Mouse (Mus musculus) lung, embryonic 16.5 days (tissue): ENCODE data around the gene Gm17334. TPM values are rescaled to one million over a fixed set of nuclear protein-coding genes. Genes with fewer than 3 reads are reported as not detected.

Experiments used
- ATAC-seq: fragments of 200-750 bp; cut with Nextera tagmentation; 2 replicates; pipeline ENCODE4 v1.8.0; 2017; ENCODE audit warnings: low read depth, mild to moderate bottlenecking, moderate library complexity
- H3K27ac ChIP-seq: fragments of 300-500 bp; sonication (generic); 2 replicates; pipeline ENCODE4 v1.5.1; 2014; ENCODE audit warnings: mild to moderate bottlenecking, control low read depth, low read length
- H3K27me3 ChIP-seq: fragments of 300-500 bp; sonication (generic); 2 replicates; pipeline ENCODE4 v1.6.1; 2014; ENCODE audit warnings: low read depth, low read length, mixed read lengths; ENCODE audit not compliant: control insufficient read depth, insufficient read depth
- H3K36me3 ChIP-seq: fragments of 300-500 bp; sonication (generic); 2 replicates; pipeline ENCODE4 v1.6.1; 2014; ENCODE audit warnings: low read length; ENCODE audit not compliant: control insufficient read depth, insufficient read depth
- H3K4me1 ChIP-seq: fragments of 300-500 bp; sonication (generic); replicated peaks from 2 replicates; pipeline ENCODE4 v1.6.1; 2014; ENCODE audit warnings: low read length, mixed read lengths; ENCODE audit not compliant: control insufficient read depth, insufficient read depth
- H3K4me2 ChIP-seq: fragments of 300-500 bp; sonication (generic); 2 replicates; pipeline ENCODE4 v1.6.1; 2014; ENCODE audit warnings: low read depth, low read length, control low read depth
- H3K4me3 ChIP-seq: fragments of 300-500 bp; sonication (generic); 2 replicates; pipeline ENCODE4 v1.5.1; 2014; ENCODE audit warnings: mild to moderate bottlenecking, low read length, control low read depth
- H3K9ac ChIP-seq: fragments of 300-500 bp; sonication (generic); 2 replicates; pipeline ENCODE4 v1.6.1; 2014; ENCODE audit warnings: low read length, control low read depth
- H3K9me3 ChIP-seq: fragments of 300-500 bp; sonication (generic); 2 replicates; pipeline ENCODE4 v1.6.1; 2016; ENCODE audit warnings: low read length; ENCODE audit not compliant: control insufficient read depth
- WGBS: fragments of 180-500 bp; shearing (Covaris S2); extraction: QIAGEN DNeasy Blood & Tissue Kit; methylation state at CpG from one replicate; pipeline ENCODE4 v1.1.7; 2014; 5-methylcytosine and 5-hydroxymethylcytosine counted together
- polyA plus RNA-seq: library from polyadenylated mRNA; unstranded; fragments of >200 nt; fragmentation: Nextera tagmentation; extraction: Ambion mirVana; gene quantifications from 2 replicates; pipeline ENCODE4 v1.2.1, GENCODE M21; 2015

The Gm17334 gene
- polyA plus RNA-seq, 1 experiment from 2014 or later, result 0.39 TPM

- H3K9ac ChIP-seq, result no peak overlapping the region
- no peak overlapping the region for H3K27ac ChIP-seq
- ATAC-seq, result no peak
- H3K27me3 ChIP-seq, result no peaks in the 10 kb centered on the region
- no peak overlapping the region for H3K4me3 ChIP-seq
- H3K4me2 ChIP-seq, result no peak overlapping the region
- WGBS, result 55% methylated on average over 4 of the region's 4 CpGs
- H3K36me3 ChIP-seq, result no peaks in the 10 kb centered on the region
- peaks cover 31% of the 10 kb centered on the region for H3K4me1 ChIP-seq
- H3K9me3 ChIP-seq, result no peaks in the 10 kb centered on the region
Observed at GRCm38 (mm10) chr11:53800036-53800435, 27.0 kb upstream of the Gm17334 start.

- H3K27me3 ChIP-seq, result no peaks in the 10 kb centered on the region
- H3K36me3 ChIP-seq, result no peaks in the 10 kb centered on the region
- ATAC-seq, result no peak
- H3K27ac ChIP-seq, result no peak overlapping the region
- 81% methylated on average over 10 of the region's 10 CpGs for WGBS
- no peaks in the 10 kb centered on the region for H3K9me3 ChIP-seq
- H3K9ac ChIP-seq, result no peak overlapping the region
- H3K4me3 ChIP-seq, result no peak overlapping the region
- H3K4me1 ChIP-seq, result peaks cover 44% of the 10 kb centered on the region
- H3K4me2 ChIP-seq, result no peak overlapping the region
Observed at GRCm38 (mm10) chr11:53798041-53798711, 25.2 kb upstream of the Gm17334 start.

- Histone ChIP-seq H3K9ac (no peak overlapping the region), H3K27me3 (no peaks in the 10 kb centered on the region), H3K4me2 (no peak overlapping the region), H3K4me3 (no peak overlapping the region), H3K27ac (peak overlapping the region; percentile 75; the same call in 1 of the 2 replicates), H3K9me3 (no peaks in the 10 kb centered on the region; the same call in 1 of the 2 replicates), H3K36me3 (no peaks in the 10 kb centered on the region), H3K4me1 (peaks cover 42% of the 10 kb centered on the region)
- 41% methylated on average over 6 of the region's 6 CpGs for WGBS
- no peak for ATAC-seq
Observed at GRCm38 (mm10) chr11:53797386-53797920, 24.5 kb upstream of the Gm17334 start.

GRCm38 (mm10) chr11:53796409-53797151, 23.6 kb upstream of the Gm17334 start:
- ATAC-seq, result peak; percentile 21; the same call in 1 of the 2 replicates
- no peaks in the 10 kb centered on the region; the same call in 1 of the 2 replicates for H3K9me3 ChIP-seq
- H3K27me3 ChIP-seq, result no peaks in the 10 kb centered on the region
- peak overlapping the region; percentile 75 for H3K27ac ChIP-seq
- 29% methylated on average over 12 of the region's 12 CpGs for WGBS
- no peaks in the 10 kb centered on the region for H3K36me3 ChIP-seq
- peaks cover 42% of the 10 kb centered on the region for H3K4me1 ChIP-seq
- peak overlapping the region; percentile 41 for H3K4me2 ChIP-seq
- H3K4me3 ChIP-seq, result peak overlapping the region; percentile 11; the same call in 1 of the 2 replicates
- H3K9ac ChIP-seq, result peak overlapping the region; percentile 52

GRCm38 (mm10) chr11:53795813-53796212, 22.8 kb upstream of the Gm17334 start:
- H3K27ac ChIP-seq, result peak overlapping the region; percentile 75
- no peaks in the 10 kb centered on the region for H3K36me3 ChIP-seq
- H3K27me3 ChIP-seq, result no peaks in the 10 kb centered on the region
- H3K9ac ChIP-seq, result no peak overlapping the region
- no peak overlapping the region for H3K4me3 ChIP-seq
- no peak overlapping the region for H3K4me2 ChIP-seq
- peaks cover 42% of the 10 kb centered on the region for H3K4me1 ChIP-seq
- H3K9me3 ChIP-seq, result no peaks in the 10 kb centered on the region; the same call in 1 of the 2 replicates
- WGBS, result 19% methylated on average over 8 of the region's 8 CpGs
- ATAC-seq, result peak; percentile 72

GRCm38 (mm10) chr11:53794671-53795557, 21.9 kb upstream of the Gm17334 start:
- Histone ChIP-seq H3K27me3 (no peaks in the 10 kb centered on the region), H3K9me3 (no peaks in the 10 kb centered on the region; the same call in 1 of the 2 replicates), H3K4me2 (peak overlapping the region; percentile 35), H3K4me3 (no peak overlapping the region), H3K4me1 (peaks cover 42% of the 10 kb centered on the region), H3K9ac (peak overlapping the region; percentile 43), H3K36me3 (no peaks in the 10 kb centered on the region), H3K27ac (peak overlapping the region; percentile 75)
- peak; percentile 59 for ATAC-seq
- 24% methylated on average over 25 of the region's 25 CpGs for WGBS

- Histone ChIP-seq H3K9me3 (no peaks in the 10 kb centered on the region; the same call in 1 of the 2 replicates), H3K4me1 (peaks cover 42% of the 10 kb centered on the region), H3K9ac (no peak overlapping the region), H3K27me3 (no peaks in the 10 kb centered on the region), H3K4me2 (no peak overlapping the region), H3K27ac (peak overlapping the region; percentile 75), H3K4me3 (no peak overlapping the region), H3K36me3 (no peaks in the 10 kb centered on the region)
- 0 out of 2 replicates have a peak, but pooled peaks have one; percentile 8 for ATAC-seq
- WGBS, result 44% methylated on average over 3 of the region's 3 CpGs
Observed at GRCm38 (mm10) chr11:53794015-53794414, 21.0 kb upstream of the Gm17334 start.

GRCm38 (mm10) chr11:53792986-53793385, 20.0 kb upstream of the Gm17334 start:
- Histone ChIP-seq H3K27ac (0 out of 2 replicates have a peak overlapping the region, but pooled peaks have one; percentile 5), H3K27me3 (no peaks in the 10 kb centered on the region), H3K36me3 (no peaks in the 10 kb centered on the region), H3K9ac (no peak overlapping the region), H3K9me3 (no peaks in the 10 kb centered on the region; the same call in 1 of the 2 replicates), H3K4me2 (no peak overlapping the region), H3K4me1 (peaks cover 46% of the 10 kb centered on the region), H3K4me3 (no peak overlapping the region)
- WGBS, result 47% methylated on average over 3 of the region's 3 CpGs
- ATAC-seq, result no peak
